Mouse (Mus musculus): ENCODE results near the gene Tmem208. TPM values are rescaled to one million over a fixed set of nuclear protein-coding genes. Genes with fewer than 3 reads are reported as not detected.

Gene Tmem208
- total and polyA plus RNA-seq, 3 experiments = 94.5 to 149 TPM; not detected in 1

- DNase-seq (ENCODE audit: low read depth, low spot score) = peak; percentile 70
- Histone ChIP-seq H3K27ac (ENCODE audit: control insufficient read depth, low read depth, low read length) (peak overlapping the region; percentile 26; the same call in 1 of the 2 replicates), H3K36me3 (ENCODE audit: control insufficient read depth in 1 of 2, insufficient read depth in 2 of 2, low read length in 2 of 2) (peaks cover 0 to 24% of the 10 kb centered on the region in 2 experiments; a peak in 2 of 4 replicates), H3K4me1 (ENCODE audit: control insufficient read depth in 1 of 2, insufficient read depth in 2 of 2, low read length in 2 of 2) (peaks cover 22 to 28% of the 10 kb centered on the region in 2 experiments), H3K79me2 (ENCODE audit: control insufficient read depth, insufficient read depth, low read length, poor library complexity) (no peaks in the 10 kb centered on the region), H3K9ac (ENCODE audit: control insufficient read depth, low read depth, low read length, poor library complexity, severe bottlenecking) (peak overlapping the region; percentile 12; the same call in 1 of the 2 replicates), H3K4me3 (ENCODE audit: control insufficient read depth in 1 of 2, insufficient read depth in 1 of 2, low read depth in 2 of 2, low read length in 2 of 2) (no peak overlapping the region), H3K9me3 (replicated peaks; ENCODE audit: insufficient read depth, low read length) (no peaks in the 10 kb centered on the region), H3K27me3 (ENCODE audit: control insufficient read depth in 1 of 2, insufficient read depth in 2 of 2, low read length in 2 of 2) (no peaks in the 10 kb centered on the region)
- no peak; the same call in 1 of the 2 replicates for TF ChIP-seq POLR2AphosphoS2 (IDR thresholded peaks at IDR 0.05; ENCODE audit: low read length)
- no peak for TF ChIP-seq ELF1 (IDR thresholded peaks at IDR 0.05; ENCODE audit: low read depth, low read length)
- TF ChIP-seq TBP (IDR thresholded peaks at IDR 0.05; ENCODE audit: low read depth, low read length) = no peak
- no peak for TF ChIP-seq MYC (IDR thresholded peaks at IDR 0.05; ENCODE audit: low read depth, low read length)
- TF ChIP-seq ZC3H11A (IDR thresholded peaks at IDR 0.05; ENCODE audit: low read depth, low read length) = no peak
- no peak for TF ChIP-seq POLR2AphosphoS5 (IDR thresholded peaks at IDR 0.05; ENCODE audit: borderline replicate concordance, low read depth, low read length)
- peak; percentile 60 to 80 for TF ChIP-seq EP300 (IDR thresholded peaks at IDR 0.05; ENCODE audit: low read depth in 1 of 2, low read length in 2 of 2)
- no peak for TF ChIP-seq MEF2A (IDR thresholded peaks at IDR 0.05; ENCODE audit: extremely low read depth, insufficient replicate concordance, low read depth, low read length, poor library complexity, severe bottlenecking)
- TF ChIP-seq GABPA (IDR thresholded peaks at IDR 0.05; ENCODE audit: low read depth, low read length) = no peak
- TF ChIP-seq TAL1 (IDR thresholded peaks at IDR 0.05; ENCODE audit: low read length) = peak; percentile 59
- peak; percentile 58; the same call in 1 of the 2 replicates for TF ChIP-seq GATA1 (IDR thresholded peaks at IDR 0.05; ENCODE audit: low read depth, low read length)
- no peak for TF ChIP-seq CTCF (IDR thresholded peaks at IDR 0.05 in 2 of 3, conservative IDR thresholded peaks at IDR 0.05 in 1 of 3; ENCODE audit: control insufficient read depth in 1 of 3, insufficient read depth in 1 of 3, low read depth in 2 of 3, low read length in 3 of 3, poor library complexity in 1 of 3, severe bottlenecking in 1 of 3)
- TF ChIP-seq MAZ (IDR thresholded peaks at IDR 0.05; ENCODE audit: low read depth, low read length) = 0 out of 2 replicates have a peak, but pooled peaks have one; percentile 30
- TF ChIP-seq KAT2A (conservative IDR thresholded peaks at IDR 0.05; ENCODE audit: low read depth, low read length) = no peak
- TF ChIP-seq E2F4 (IDR thresholded peaks at IDR 0.05; ENCODE audit: borderline replicate concordance, low read depth, low read length) = no peak
- TF ChIP-seq NELFE (IDR thresholded peaks at IDR 0.05; ENCODE audit: low read depth, low read length) = no peak
- no peak for TF ChIP-seq MAFK (IDR thresholded peaks at IDR 0.05; ENCODE audit: borderline replicate concordance, low read depth, low read length)
- no peak for TF ChIP-seq JUND (IDR thresholded peaks at IDR 0.05; ENCODE audit: low read depth, low read length)
- TF ChIP-seq ZKSCAN1 (IDR thresholded peaks at IDR 0.05; ENCODE audit: low read depth, low read length) = no peak
- no peak for TF ChIP-seq NRF1 (IDR thresholded peaks at IDR 0.05; ENCODE audit: insufficient read depth, low read depth, low read length, poor library complexity, severe bottlenecking)
- no peak for TF ChIP-seq HCFC1 (IDR thresholded peaks at IDR 0.05; ENCODE audit: low read depth, low read length)
- TF ChIP-seq ZNF384 (IDR thresholded peaks at IDR 0.05; ENCODE audit: low read depth, low read length) = no peak
- TF ChIP-seq USF1 (IDR thresholded peaks at IDR 0.05; ENCODE audit: low read depth, low read length) = no peak
- peak; percentile 19; the same call in 1 of the 2 replicates for TF ChIP-seq MXI1 (IDR thresholded peaks at IDR 0.05; ENCODE audit: low read depth, low read length)
- TF ChIP-seq ZMIZ1 (IDR thresholded peaks at IDR 0.05; ENCODE audit: low read depth, low read length) = no peak
- no peak for TF ChIP-seq CHD2 (IDR thresholded peaks at IDR 0.05; ENCODE audit: low read length)
- no peak for TF ChIP-seq CHD1 (IDR thresholded peaks at IDR 0.05; ENCODE audit: low read depth, low read length)
- no peak; the same call in 1 of the 2 replicates for TF ChIP-seq SMC3 (IDR thresholded peaks at IDR 0.05; ENCODE audit: low read depth, low read length)
- TF ChIP-seq TCF12 (IDR thresholded peaks at IDR 0.05; ENCODE audit: low read depth, low read length) = peak; percentile 91
- peak; percentile 90 for TF ChIP-seq ETS1 (IDR thresholded peaks at IDR 0.05; ENCODE audit: low read depth, low read length)
- TF ChIP-seq MAX (IDR thresholded peaks at IDR 0.05; ENCODE audit: low read length) = no peak
- no peak for TF ChIP-seq USF2 (IDR thresholded peaks at IDR 0.05; ENCODE audit: borderline replicate concordance in 1 of 2, insufficient read depth in 1 of 2, low read depth in 1 of 2, low read length in 2 of 2)
- TF ChIP-seq RAD21 (IDR thresholded peaks at IDR 0.05; ENCODE audit: low read depth, low read length) = no peak
- TF ChIP-seq UBTF (IDR thresholded peaks at IDR 0.05; ENCODE audit: borderline replicate concordance, insufficient read depth, low read depth, low read length) = no peak
- TF ChIP-seq POLR2A (IDR thresholded peaks at IDR 0.05; ENCODE audit: control insufficient read depth in 1 of 2, insufficient read depth in 1 of 2, low read depth in 1 of 2, low read length in 2 of 2, poor library complexity in 1 of 2) = no peak
- peak; percentile 47 for TF ChIP-seq SIN3A (IDR thresholded peaks at IDR 0.05; ENCODE audit: low read length)
- no peak for TF ChIP-seq MYB (IDR thresholded peaks at IDR 0.05; ENCODE audit: low read depth, low read length)
Observed at GRCm38 (mm10) chr8:105312891-105313481, 13.2 kb upstream of the Tmem208 start.
